Mouse (Mus musculus) CD8-positive naive resting alpha-beta T cell, adult 2 months (primary cell): ENCODE data around the gene Gm29735.
"Not testable (repeated sequence)": the region's sequence is repeated elsewhere in the genome, so short reads cannot be mapped to it uniquely, and the experiment has no call there.

Experiments used
- DNase-seq, 2 experiments: peaks; one replicate each; pipeline ENCODE4 v3.0.0; 2022; ENCODE audit warnings: low read depth in 2 of 2, low spot score in 2 of 2

The Gm29735 gene

DNA sequence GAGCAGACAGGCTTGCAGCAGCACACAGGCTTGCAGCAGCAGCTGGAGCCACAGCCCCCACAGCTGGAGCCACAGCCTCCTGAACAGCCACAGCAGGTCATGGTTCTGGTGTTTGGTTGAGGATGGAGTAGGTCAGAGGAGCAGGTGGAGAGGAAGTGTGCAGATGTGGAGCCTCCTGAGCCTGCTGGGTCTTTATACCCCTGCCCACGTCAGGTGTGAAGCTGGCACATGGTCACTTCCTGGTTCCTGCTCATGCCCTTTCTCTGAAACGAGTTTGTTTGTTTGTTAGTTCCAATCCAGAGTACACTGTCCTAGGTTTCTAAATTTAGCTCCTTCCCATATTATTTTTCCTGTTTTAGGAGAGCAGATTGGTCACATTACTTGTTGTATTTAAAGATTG is at the start of gene Gm29735:
TSS of gene Gm29735 (minus strand) at position 101 of the 400 bp plus-strand sequence.
- not testable (repeated sequence) for DNase-seq

DNA sequence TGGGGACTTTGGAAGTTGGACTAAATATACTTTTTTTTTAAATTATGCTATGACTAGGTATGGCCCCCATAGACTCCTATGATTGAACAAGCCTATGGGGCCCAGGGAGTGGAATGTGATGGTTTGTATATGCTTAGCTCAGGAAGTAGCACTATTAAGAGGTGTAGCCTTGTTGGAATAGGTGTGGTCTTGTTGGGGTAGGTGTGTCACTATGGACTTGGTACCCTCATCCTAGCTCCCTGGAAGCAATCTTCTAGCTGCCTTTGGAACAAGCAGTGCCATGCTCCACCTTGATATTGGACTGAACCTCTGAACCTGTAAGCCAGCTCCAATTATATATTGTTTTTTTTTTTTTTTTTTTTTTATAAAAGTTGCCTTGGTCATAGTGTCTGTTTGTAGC is 48.6 kb upstream of the Gm29735 start:
- DNase-seq, result no peak

DNA sequence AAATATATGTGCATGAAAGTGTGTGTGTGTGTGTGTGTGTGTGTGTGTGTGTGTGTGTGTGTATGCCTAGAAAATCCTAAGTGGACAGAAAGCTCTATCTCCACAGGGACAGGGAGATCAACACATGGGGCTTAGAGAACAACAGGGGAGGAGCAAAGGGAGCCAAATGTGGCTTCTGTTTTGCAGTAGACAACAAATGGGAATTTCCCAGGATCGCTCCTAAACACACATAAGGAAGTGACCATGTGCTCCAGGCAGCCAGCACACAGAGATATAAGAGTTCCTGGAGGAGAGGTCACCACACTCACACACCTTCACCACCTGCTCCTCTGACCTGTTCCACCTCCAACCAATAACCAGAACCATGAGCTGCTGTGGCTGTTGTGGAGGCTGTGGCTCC is 44.2 kb upstream of the Gm29735 start, which contains the start of gene Krtap5-3:
TSS of gene Krtap5-3 (plus strand) at position 301 of the 400 bp plus-strand sequence.
- DNase-seq, result no peak

DNA sequence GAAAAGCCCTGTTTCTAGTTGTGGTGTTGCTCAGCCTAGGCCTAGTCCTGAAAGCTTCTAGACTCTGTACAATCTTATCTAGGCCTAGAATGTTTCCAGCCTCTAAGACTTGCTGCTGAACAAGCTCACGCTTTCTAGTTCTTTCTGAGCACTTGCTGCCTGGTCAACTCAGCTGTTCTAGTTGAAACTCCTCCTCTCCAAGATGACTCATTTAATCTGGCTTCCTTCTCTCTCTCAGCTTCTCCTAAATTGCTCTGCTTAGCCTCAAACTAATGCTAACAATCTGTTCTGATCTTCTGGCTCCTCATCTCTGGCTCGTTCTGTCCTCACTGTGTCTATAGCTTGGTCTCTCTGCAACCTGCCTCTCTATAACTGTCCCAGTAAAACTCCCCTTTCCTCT is 41.8 kb upstream of the Gm29735 start:
- no peak for DNase-seq

DNA sequence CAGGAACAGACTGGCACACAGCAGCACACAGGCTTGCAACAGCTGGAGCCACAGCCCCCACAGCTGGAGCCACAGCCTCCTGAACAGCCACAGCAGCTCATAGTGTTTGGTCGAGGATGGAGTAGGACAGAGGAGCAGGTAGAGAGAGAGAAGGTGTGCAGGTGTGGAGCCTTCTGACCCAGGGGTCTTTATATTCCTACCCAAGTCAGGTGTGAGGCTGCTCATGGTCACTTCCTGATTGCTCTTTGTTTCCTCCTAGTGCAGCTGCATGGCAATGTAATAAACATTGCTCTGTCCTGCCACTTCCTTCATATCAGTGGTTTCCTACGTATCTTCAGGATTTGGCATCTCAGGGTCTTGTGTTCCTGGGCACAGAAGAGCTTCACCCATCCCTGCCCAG is 33.4 kb upstream of the Gm29735 start, which contains the start of gene Gm10153:
TSS of gene Gm10153 (minus strand) at position 101 of the 400 bp plus-strand sequence.
- DNase-seq, result no peak

DNA sequence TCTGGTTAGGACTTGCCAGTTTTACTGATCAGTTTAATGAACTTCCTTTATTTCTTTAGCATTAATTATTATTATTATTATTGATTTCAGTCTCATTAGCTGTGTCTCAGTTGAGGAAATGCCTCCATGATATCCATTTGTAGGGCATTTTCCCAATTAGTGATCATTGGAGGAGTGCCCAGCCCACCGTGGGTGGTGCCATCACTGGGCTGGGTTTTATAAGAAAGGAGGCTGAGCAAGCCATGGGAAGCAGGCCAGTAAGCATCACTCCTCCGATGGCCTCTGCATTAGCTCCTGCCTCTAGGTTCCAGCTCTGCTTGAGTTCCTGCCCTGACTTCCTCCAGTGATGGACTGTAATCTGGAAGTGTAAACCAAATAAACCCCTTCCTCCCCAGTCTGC is 31.2 kb upstream of the Gm29735 start:
- DNase-seq, result no peak

DNA sequence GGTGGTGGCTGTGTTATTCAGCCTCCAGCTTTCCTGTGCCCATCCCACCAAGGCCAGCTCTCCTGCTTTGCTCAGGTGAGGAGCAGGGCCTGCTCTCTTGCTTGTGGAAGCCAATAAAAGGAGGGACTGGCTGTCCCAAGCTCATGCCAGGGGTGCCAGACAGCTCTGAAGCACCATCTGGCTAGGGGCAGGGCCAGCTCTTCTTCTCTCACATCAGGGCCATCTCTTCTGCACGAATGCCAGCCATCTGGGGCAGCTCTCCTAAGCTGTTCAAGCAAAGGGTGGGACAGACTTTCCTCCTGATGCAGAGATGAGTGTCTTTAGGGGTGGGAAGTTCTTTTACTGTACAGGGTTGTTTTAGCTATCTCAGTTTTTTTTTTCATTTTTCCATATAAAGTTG is 24.1 kb upstream of the Gm29735 start:
- no peak for DNase-seq

DNA sequence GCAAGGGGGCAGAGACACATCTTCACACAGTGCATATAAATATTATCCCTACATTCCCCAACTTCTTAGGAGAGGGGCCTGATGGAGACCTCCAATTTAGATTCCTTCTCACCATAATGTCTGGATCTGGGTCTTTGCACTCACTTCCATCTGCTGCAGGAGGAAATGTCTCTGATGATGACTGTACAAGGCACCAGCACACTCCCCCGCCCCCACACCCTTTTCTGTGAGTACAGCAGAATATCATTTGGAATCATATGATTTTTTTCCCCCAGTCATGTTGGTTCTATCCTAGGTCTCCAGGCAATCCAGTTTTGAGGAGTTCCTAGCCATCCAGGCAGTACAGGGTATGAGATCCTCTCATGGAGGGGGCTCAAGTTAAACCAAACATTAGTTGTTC is 21.8 kb upstream of the Gm29735 start:
- DNase-seq, result no peak

DNA sequence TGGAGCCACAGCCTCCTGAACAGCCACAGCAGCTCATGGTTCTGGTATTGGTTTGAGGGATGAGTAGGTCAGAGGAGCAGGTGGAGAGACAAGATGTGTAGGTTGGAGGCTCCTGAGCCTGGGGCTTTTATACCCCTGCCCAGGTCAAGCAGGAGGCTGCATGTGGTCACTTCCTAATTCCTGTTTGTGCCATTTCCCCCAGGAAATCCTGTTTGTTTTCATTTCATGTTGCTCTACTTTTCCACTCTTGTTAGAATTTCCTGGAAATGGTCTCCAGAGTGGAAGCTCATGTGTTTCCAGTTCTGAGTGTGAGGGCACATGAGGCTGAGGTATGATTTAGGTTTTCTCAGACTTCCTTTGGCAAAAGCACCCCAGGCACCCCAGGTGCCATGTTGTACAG is 19.0 kb upstream of the Gm29735 start, which contains the start of gene Krtap5-2:
TSS of gene Krtap5-2 (minus strand) at position 101 of the 400 bp plus-strand sequence.
- DNase-seq, result not testable (repeated sequence)

DNA sequence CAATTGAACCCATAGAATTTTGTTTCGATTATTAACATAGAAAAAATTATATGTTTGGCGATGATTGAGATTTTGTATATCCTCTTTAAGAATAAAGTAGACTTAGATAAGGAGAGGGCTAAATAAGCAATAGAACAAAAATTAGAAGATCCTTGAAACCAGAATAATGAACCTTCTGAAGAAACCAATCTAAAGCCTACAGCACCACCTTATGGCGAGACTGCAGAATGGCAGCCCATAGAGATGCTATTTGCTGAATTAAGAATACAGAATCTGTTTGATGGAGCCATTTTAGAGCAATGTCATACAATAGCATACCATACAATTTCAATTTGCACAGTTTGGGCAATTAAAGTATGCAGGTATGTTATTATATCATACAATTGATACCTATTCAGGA is 12.9 kb upstream of the Gm29735 start:
- no peak for DNase-seq

DNA sequence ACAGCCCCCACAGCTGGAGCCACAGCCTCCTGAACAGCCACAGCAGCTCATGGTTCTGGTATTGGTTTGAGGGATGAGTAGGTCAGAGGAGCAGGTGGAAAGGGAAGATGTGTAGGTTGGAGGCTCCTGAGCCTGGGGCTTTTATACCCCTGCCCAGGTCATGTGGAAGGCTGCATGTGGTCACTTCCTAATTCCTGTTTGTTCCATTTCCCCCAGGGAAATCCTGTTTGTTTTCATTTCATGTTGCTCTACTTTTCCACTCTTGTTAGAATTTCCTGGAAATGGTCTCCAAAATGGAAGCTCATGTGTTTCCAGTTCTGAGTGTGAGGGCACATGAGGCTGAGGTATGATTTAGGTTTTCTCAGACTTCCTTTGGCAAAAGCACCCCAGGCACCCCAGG is 8.7 kb upstream of the Gm29735 start, which contains the start of gene Gm4553:
TSS of gene Gm4553 (minus strand) at position 101 of the 400 bp plus-strand sequence.
- DNase-seq, result not testable (repeated sequence)

DNA sequence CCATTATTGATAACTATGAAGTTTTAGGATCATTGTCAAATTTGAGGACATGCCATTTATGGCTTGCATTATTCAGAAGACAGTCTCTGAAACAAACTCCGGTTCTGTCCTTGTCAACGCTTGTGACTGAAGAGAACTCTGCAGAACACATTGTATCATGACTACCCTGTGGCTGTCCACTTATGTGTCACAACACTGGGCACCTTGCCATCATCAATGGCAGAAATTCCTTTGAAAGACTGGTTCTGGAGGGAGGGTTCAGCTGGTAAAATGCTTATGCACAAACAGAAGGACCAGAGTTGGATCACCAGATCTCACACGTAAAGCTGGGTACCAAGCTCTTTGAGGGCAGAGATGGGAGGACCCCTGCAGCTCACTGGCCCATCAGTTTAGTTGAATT is 2.5 kb upstream of the Gm29735 start:
- DNase-seq, result no peak

DNA sequence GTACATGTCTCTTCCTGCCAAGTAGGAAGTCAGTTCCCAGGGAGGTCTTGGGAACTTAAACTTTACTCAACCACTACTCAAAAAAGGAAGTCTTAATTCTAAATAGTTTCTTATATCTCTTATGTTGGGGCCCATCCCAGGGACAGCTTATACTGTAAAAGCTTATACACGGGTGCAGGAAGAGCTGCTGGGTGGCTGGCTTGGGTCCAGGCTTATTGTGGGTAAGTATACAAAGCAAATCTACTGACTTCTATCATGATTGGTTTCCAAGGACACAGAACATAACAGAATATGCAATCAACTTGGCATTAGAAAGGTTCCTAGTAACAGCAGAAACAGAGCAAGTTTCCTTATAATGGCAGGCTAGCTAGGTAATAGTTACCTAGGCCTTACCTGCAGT is 1.6 kb downstream of the Gm29735 start:
- DNase-seq, result no peak

DNA sequence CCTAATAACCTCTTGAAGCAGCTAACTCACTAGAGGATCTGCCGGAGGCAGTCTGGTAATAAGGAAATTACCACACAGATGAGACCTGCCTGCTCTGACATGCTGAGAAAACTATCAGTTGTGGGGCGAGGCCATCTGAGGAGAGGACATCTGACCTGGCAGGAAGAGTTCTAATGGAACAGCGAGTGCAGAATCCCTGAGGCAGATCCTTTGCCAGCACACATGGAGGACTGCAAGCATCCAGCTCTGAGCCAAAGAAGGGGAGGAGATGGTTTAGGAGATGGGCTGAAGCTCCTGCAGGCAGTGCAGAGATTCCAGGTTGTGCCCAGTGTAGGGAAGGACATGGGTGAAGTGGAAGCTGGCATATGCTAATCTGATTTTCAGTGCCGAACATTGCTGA is 4.7 kb downstream of the Gm29735 start:
- DNase-seq, result no peak

DNA sequence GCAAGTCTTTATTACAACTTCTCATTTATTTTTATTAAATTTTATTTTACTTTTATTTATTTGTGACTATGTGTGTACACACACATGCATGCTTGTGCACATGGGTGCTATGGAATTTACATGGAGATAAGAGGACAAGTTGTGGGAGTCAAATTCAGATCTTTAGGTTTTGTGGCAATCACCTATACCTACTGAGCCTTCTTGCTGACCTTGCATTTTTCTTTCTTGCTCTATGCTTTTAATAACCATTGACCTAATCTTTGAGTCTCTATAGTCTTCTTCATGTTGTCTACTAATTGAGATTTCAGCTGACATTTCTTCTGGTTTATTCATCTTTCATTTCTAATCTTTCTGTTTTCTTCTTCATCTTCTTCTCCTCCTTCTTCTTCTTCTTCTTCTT is 8.3 kb downstream of the Gm29735 start:
- no peak for DNase-seq

DNA sequence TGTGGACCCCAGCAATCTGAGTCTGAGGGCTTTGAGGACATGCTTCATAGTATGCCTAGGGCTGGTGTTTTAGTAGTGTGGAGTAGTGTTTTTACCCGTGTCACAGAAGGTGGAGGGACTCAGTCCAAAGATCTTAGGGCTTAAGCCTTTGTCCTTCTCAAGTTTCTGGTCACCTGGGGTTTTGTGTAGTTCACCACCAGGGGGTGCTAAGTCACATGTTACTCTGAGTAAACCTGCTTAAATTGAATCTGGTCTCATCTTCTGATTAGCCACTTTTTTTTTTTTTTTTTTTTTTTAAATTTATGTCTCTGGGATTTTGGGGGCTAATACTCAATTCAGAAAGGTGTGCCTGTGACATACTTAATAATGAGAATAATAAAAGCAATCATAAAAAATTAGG is 10.9 kb downstream of the Gm29735 start:
- peak in 1 of 2 experiments; percentile 26 for DNase-seq

DNA sequence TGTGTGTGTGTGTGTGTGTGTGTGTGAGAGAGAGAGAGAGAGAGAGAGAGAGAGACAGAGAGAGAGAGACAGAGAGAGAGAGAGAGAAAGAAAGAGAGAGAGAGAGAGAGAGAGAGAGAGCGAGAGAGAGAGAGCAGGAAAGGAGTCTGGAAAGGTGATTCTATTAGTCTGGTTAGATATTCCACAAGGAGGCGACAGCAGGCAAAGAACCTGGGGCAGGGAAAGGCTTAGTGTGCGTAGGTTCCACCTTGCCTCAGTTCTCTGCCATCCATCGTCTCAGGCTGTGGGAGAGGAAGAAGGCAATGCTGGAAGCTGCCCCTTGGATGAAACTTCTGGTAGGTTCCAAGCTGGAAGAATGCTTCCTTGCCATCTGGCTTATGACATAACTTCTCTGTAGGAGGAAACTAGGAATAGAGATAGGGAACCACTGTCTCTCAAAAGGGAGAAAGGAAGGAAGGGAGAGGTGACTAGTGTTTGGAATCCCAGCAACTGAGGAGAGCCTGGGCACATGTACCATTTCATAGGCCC is 11.4 kb downstream of the Gm29735 start:
- DNase-seq, result no peak

DNA sequence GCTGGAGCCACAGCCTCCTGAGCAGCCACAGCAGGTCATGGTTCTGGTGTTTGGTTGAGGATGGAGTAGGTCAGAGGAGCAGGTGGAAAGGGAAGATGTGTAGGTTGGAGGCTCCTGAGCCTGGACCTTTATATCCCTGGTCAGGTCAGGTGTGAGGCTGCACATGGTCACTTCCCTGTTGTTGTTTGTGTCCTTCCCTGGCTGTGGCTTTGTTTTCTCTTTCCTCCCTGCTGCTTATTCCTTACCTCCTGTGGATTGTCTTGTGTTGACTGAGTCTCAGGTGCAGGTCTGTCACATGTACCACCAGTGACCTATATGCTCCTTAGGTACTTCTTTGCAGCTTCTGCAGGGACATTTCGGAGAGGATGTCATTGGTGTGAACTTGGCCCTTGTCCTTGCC is 12.4 kb downstream of the Gm29735 start, which contains the start of gene Gm45337:
TSS of gene Gm45337 (minus strand) at position 101 of the 400 bp plus-strand sequence.
- no peak for DNase-seq

DNA sequence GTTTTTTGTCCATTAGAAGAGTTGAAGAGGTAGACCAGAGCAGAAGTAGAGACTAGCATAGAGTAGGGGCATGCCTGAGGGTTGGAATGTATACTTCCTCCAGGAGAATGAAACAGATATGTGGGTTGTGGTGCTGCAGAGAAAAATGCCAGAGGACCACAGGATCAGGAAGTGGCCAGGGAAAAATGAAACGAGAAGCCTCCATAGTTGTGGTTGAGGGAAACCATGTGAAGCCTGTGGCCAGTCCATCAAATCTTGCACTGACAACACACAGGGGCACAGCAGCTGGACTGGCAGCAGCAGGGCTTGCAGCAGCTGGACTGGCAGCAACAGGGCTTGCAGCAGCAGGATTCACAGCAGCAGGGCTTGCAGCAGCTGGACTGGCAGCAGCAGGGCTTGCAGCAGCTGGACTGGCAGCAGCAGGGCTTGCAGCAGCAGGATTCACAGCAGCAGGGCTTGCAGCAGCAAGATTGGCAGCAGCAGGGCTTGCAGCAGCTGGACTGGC is 13.4 kb downstream of the Gm29735 start:
- DNase-seq, result not testable (repeated sequence)

DNA sequence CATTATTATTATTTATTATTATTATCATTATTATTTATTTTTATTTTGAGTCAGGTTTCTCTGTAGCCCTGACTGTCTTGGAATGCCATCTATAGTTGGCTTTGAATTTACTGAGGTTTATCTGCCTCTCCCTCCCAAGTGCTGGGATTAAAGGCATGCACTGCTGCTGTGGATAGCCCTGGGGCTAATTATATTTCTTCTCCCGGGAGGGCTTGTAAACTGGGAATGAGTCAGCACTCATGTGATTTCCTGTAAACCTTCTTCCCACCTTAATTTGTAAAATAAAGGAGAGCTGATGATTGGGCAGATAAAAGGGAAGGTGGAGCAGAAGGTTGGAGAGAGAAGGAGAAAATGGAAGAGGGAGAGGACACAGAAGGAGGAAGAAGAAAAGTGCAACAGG is 16.2 kb downstream of the Gm29735 start:
- no peak for DNase-seq

DNA sequence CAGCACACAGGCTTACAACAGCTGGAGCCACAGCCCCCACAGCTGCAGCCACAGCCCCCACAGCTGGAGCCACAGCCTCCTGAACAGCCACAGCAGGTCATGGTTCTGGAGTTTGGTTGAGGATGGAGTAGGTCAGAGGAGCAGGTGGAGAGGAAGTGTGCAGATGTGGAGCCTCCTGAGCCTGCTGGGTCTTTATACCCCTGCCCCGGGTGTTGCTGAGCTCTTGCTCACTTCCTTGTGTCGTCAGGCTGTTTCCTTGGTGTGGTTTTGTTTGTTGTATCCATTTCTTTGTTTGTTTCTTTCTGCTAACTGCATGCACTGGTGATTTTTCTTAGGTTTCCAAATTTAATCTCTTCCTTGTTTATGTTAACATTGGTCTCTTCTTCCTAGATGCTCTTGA is 21.0 kb downstream of the Gm29735 start, which contains the start of gene Gm39115:
TSS of gene Gm39115 (minus strand) at position 101 of the 400 bp plus-strand sequence.
- not testable (repeated sequence) for DNase-seq

DNA sequence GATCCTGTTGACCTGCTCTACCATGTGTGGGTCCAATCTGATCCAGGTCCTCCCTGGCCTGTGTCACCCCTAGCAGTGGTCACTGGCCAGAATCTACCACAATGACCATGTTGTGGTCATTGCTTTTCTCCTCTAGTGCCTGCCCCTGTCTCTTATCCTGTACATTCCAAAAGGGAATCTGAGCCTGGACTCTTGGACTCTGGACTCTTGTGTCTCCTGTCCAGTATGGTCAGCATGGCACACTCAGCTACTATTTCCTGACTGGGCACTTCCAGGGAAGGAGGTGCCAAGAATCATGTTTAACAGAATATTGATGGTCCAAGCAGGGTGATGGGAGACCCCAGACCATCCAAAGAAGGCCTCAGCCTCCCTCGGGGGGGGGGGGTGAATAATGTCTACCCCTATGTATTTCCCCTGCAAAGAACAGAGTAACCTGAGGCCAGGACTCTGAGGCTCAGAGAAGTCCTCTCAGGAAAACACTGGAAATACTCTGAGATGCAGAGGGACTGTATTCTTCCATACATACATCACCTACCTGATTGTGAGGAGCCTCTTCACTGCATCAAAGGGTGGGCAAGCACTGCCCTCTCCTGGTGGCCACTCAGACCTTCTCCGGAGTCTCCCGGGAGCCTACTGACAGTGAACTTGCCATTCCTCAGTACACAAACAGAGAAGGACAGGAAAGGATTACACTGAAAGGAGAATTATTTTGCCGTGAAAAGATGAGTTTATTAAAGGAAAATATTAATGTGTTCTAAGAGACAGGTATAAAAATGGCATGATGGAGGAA is 22.5 kb downstream of the Gm29735 start:
- DNase-seq, result no peak
